14 mouse cellular contexts compared by ENCODE assay signal in the genomic region with DNA sequence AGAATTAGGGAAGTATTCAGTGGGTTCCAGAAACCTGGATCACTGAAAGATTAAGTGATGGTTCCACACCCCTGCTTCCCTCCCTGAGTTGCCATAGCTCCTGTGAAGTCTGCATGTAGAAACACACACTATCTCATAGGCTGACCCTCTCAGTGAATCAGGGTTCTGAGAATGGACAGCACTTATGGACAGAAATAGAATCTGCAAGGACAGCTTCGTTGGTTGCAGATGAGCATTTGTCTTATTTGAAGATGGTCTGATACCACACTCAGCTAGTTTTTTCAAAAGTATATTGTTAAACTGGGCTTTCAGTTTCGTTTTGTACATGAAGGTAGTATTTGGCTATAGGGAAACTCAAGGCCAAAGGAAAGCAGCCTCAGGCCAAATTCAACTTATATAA. TPM values are rescaled to one million over a fixed set of nuclear protein-coding genes. Genes with fewer than 3 reads are reported as not detected.
DNase-seq lines count a peak whose midpoint lies in the region; ATAC-seq lines count a peak whose summit lies in the region.
"Had no signal": no experiment of that assay in that cellular context is flagged by ENCODE, and none has a peak within 500 bp of the region (broad histone marks: within the 10 kb centered on the region; RNA-seq: fewer than 3 reads in every experiment).

No protein-coding gene starts in this region.

- H3K4me3 ChIP-seq in heart, embryonic 11.5 days (ENCODE audit: low read depth, low read length): no peak overlapping the region
- H3K4me3 ChIP-seq in midbrain, embryonic 13.5 days (replicated peaks): no peak overlapping the region
- H3K4me3 ChIP-seq in midbrain, embryonic 11.5 days (ENCODE audit: low read depth, low read length): no peak overlapping the region
- H3K4me3 ChIP-seq in hindbrain, embryonic 16.5 days (ENCODE audit: low read length): no peak overlapping the region
- peak overlapping the region; percentile 87 for H3K4me3 ChIP-seq in neural tube, embryonic 14.5 days (ENCODE audit: low read depth, low read length)

- 59% methylated on average over 2 of the region's 2 CpGs for WGBS in heart, embryonic 11.5 days (ENCODE audit: insufficient replicate concordance)
- 84% methylated on average over 2 of the region's 2 CpGs for WGBS in midbrain, embryonic 13.5 days
- WGBS in midbrain, embryonic 11.5 days: 78% methylated on average over 2 of the region's 2 CpGs
- WGBS in hindbrain, embryonic 16.5 days: 76% methylated on average over 2 of the region's 2 CpGs
- WGBS in neural tube, embryonic 14.5 days: 86% methylated on average over 2 of the region's 2 CpGs

- H3K36me3 ChIP-seq in heart, embryonic 11.5 days (ENCODE audit: control insufficient read depth, insufficient read depth, low read length): no peaks in the 10 kb centered on the region
- H3K36me3 ChIP-seq in midbrain, embryonic 13.5 days: no peaks in the 10 kb centered on the region
- H3K36me3 ChIP-seq in midbrain, embryonic 11.5 days (ENCODE audit: control insufficient read depth, insufficient read depth, low read length): no peaks in the 10 kb centered on the region
- no peaks in the 10 kb centered on the region; the same call in 1 of the 2 replicates for H3K36me3 ChIP-seq in hindbrain, embryonic 16.5 days (ENCODE audit: control insufficient read depth, insufficient read depth, low read length)
- no peaks in the 10 kb centered on the region for H3K36me3 ChIP-seq in neural tube, embryonic 14.5 days (ENCODE audit: control insufficient read depth, insufficient read depth, low read length)

- DNase-seq in heart, postnatal 10 days: no peak
- no peak for DNase-seq in midbrain, embryonic 11.5 days (ENCODE audit: low spot score, missing footprints)
- no peak for DNase-seq in embryo, embryonic 10.5 days (ENCODE audit: low spot score)
- no peak for DNase-seq in left cerebral cortex, postnatal 10 days (ENCODE audit: extremely low spot score in 1 of 2, low spot score in 2 of 2)
- DNase-seq: adrenal gland, postnatal 14 days; cerebellum, adult 9-11 months; kidney, adult 11 months; layer of hippocampus, adult 9-11 months; lung, embryonic 14.5 days; thymus, postnatal 14 days had no signal

- no peak for ATAC-seq in heart, embryonic 11.5 days (replicated peaks; ENCODE audit: insufficient number of reproducible peaks, low FRiP score, low TSS enrichment)
- ATAC-seq in midbrain, embryonic 13.5 days: no peak
- no peak for ATAC-seq in midbrain, embryonic 11.5 days (ENCODE audit: low FRiP score)
- ATAC-seq in hindbrain, embryonic 16.5 days: no peak
- no peak for ATAC-seq in neural tube, embryonic 14.5 days (ENCODE audit: low read depth)

- H3K4me1 ChIP-seq in heart, embryonic 11.5 days (ENCODE audit: control insufficient read depth, insufficient read depth, low read length): no peaks in the 10 kb centered on the region; the same call in 1 of the 2 replicates
- H3K4me1 ChIP-seq in midbrain, embryonic 13.5 days (replicated peaks): peaks cover 7% of the 10 kb centered on the region
- H3K4me1 ChIP-seq in midbrain, embryonic 11.5 days (ENCODE audit: control insufficient read depth, insufficient read depth, low read length): peaks cover 2% of the 10 kb centered on the region; the same call in 1 of the 2 replicates
- H3K4me1 ChIP-seq in hindbrain, embryonic 16.5 days (ENCODE audit: control insufficient read depth, insufficient read depth, low read depth, low read length): 0 out of 2 replicates have a peak, but pooled peaks cover 3% of the 10 kb centered on the region
- H3K4me1 ChIP-seq in neural tube, embryonic 14.5 days (ENCODE audit: control insufficient read depth, insufficient read depth, low read length): no peaks in the 10 kb centered on the region

- H3K27me3 ChIP-seq in heart, embryonic 11.5 days (ENCODE audit: control insufficient read depth, insufficient read depth, low read length): no peaks in the 10 kb centered on the region
- no peaks in the 10 kb centered on the region for H3K27me3 ChIP-seq in midbrain, embryonic 13.5 days
- no peaks in the 10 kb centered on the region for H3K27me3 ChIP-seq in midbrain, embryonic 11.5 days (ENCODE audit: control insufficient read depth, insufficient read depth, low read length)
- H3K27me3 ChIP-seq in hindbrain, embryonic 16.5 days (replicated peaks; ENCODE audit: control insufficient read depth, insufficient read depth, low read length): no peaks in the 10 kb centered on the region
- no peaks in the 10 kb centered on the region for H3K27me3 ChIP-seq in neural tube, embryonic 14.5 days (ENCODE audit: control insufficient read depth, insufficient read depth, low read length)

- H3K4me2 ChIP-seq in heart, embryonic 11.5 days: peak overlapping the region; percentile 8; the same call in 1 of the 2 replicates
- H3K4me2 ChIP-seq in midbrain, embryonic 13.5 days (replicated peaks): peak overlapping the region; percentile 71
- no peak overlapping the region for H3K4me2 ChIP-seq in midbrain, embryonic 11.5 days
- 0 out of 2 replicates have a peak overlapping the region, but pooled peaks have one; percentile 21 for H3K4me2 ChIP-seq in hindbrain, embryonic 16.5 days (ENCODE audit: low read length)
- H3K4me2 ChIP-seq in neural tube, embryonic 14.5 days (ENCODE audit: low read depth, low read length): no peak overlapping the region

- no peaks in the 10 kb centered on the region for H3K9me3 ChIP-seq in heart, embryonic 11.5 days (replicated peaks; ENCODE audit: control insufficient read depth, low read length)
- no peaks in the 10 kb centered on the region for H3K9me3 ChIP-seq in midbrain, embryonic 13.5 days
- no peaks in the 10 kb centered on the region for H3K9me3 ChIP-seq in midbrain, embryonic 11.5 days (ENCODE audit: control insufficient read depth, low read length)
- H3K9me3 ChIP-seq in hindbrain, embryonic 16.5 days (ENCODE audit: control insufficient read depth, low read length): no peaks in the 10 kb centered on the region
- no peaks in the 10 kb centered on the region for H3K9me3 ChIP-seq in neural tube, embryonic 14.5 days (ENCODE audit: control insufficient read depth, low read length)

- H3K27ac ChIP-seq in heart, embryonic 11.5 days (ENCODE audit: low read depth, low read length): no peak overlapping the region
- H3K27ac ChIP-seq in midbrain, embryonic 13.5 days: no peak overlapping the region
- H3K27ac ChIP-seq in midbrain, embryonic 11.5 days (ENCODE audit: low read depth, low read length): no peak overlapping the region
- no peak overlapping the region for H3K27ac ChIP-seq in hindbrain, embryonic 16.5 days (ENCODE audit: low read depth, low read length)
- H3K27ac ChIP-seq in neural tube, embryonic 14.5 days (ENCODE audit: low read depth, low read length): no peak overlapping the region

- H3K9ac ChIP-seq in heart, embryonic 11.5 days (ENCODE audit: low read depth, low read length): no peak overlapping the region
- 0 out of 2 replicates have a peak overlapping the region, but pooled peaks have one; percentile 41 for H3K9ac ChIP-seq in midbrain, embryonic 13.5 days (replicated peaks)
- no peak overlapping the region for H3K9ac ChIP-seq in midbrain, embryonic 11.5 days (ENCODE audit: low read length)
- no peak overlapping the region for H3K9ac ChIP-seq in hindbrain, embryonic 16.5 days (ENCODE audit: low read depth, low read length)
- H3K9ac ChIP-seq in neural tube, embryonic 14.5 days (replicated peaks; ENCODE audit: low read depth, low read length): no peak overlapping the region

- intact Hi-C loops in heart, postnatal 10 days (cut with DNase I): loop anchor here (10.0 kb wide), 1 partner anchor 436 kb away; no protein-coding TSS in a partner anchor
- intact Hi-C loops in left cerebral cortex, postnatal 10 days (cut with DNase I): no loop called here

RNA-seq across cellular contexts. Expression of gene Cntrl, which starts 1.2 kb away (rescaled TPM):
- 18.9 and 23.0 TPM in 2 replicates for polyA plus RNA-seq in heart, embryonic 11.5 days (2014; fragmentation: Nextera tagmentation; extraction: Ambion mirVana)
- total RNA-seq in heart, postnatal 10 days (2021): 10 to 100 TPM; 11.6 to 11.8 TPM
- polyA plus RNA-seq in midbrain, embryonic 13.5 days (2015; fragmentation: Nextera tagmentation; extraction: Ambion mirVana): 16.7 and 18.1 TPM in 2 replicates
- 32.8 and 36.6 TPM in 2 replicates for polyA plus RNA-seq in midbrain, embryonic 11.5 days (2014; fragmentation: Nextera tagmentation; extraction: Ambion mirVana)
- polyA plus RNA-seq in hindbrain, embryonic 16.5 days (2015; fragmentation: Nextera tagmentation; extraction: Ambion mirVana): 7.3 and 8.9 TPM in 2 replicates
- polyA plus RNA-seq in neural tube, embryonic 14.5 days (2014; fragmentation: Nextera tagmentation; extraction: Ambion mirVana): 9.5 and 11.4 TPM in 2 replicates
- total RNA-seq in left cerebral cortex, postnatal 10 days (2021): 10 to 100 TPM in 1 of 2 experiments, 1 to 10 TPM in 1; 9.4 to 12.6 TPM

RNA-seq across cellular contexts. Expression of gene AI182371, which starts 9.2 kb away (rescaled TPM):
- polyA plus RNA-seq in heart, embryonic 11.5 days (2014; fragmentation: Nextera tagmentation; extraction: Ambion mirVana): 0.34 and 0.99 TPM in 2 replicates
- under 1 TPM in 1 of 2 experiments, not detected in 1; 0.52 TPM for total RNA-seq in heart, postnatal 10 days (2021)
- polyA plus RNA-seq in midbrain, embryonic 13.5 days (2015; fragmentation: Nextera tagmentation; extraction: Ambion mirVana): 0.22 and 0.46 TPM in 2 replicates
- not detected in 2 replicates for polyA plus RNA-seq in midbrain, embryonic 11.5 days (2014; fragmentation: Nextera tagmentation; extraction: Ambion mirVana)
- 0.47 and 0.60 TPM in 2 replicates for polyA plus RNA-seq in hindbrain, embryonic 16.5 days (2015; fragmentation: Nextera tagmentation; extraction: Ambion mirVana)
- 0.27 and 0.37 TPM in 2 replicates for polyA plus RNA-seq in neural tube, embryonic 14.5 days (2014; fragmentation: Nextera tagmentation; extraction: Ambion mirVana)
- not detected for total RNA-seq in left cerebral cortex, postnatal 10 days (2021)
- polyA plus RNA-seq: lung, embryonic 14.5 days had no signal

RNA-seq across cellular contexts. Expression of gene Hc, which starts 49.3 kb away (rescaled TPM):
- 0.17 TPM in 1 of 2 replicates, not detected in the other for polyA plus RNA-seq in heart, embryonic 11.5 days (2014; fragmentation: Nextera tagmentation; extraction: Ambion mirVana)
- not detected for total RNA-seq in heart, postnatal 10 days (2021)
- polyA plus RNA-seq in midbrain, embryonic 13.5 days (2015; fragmentation: Nextera tagmentation; extraction: Ambion mirVana): 0.58 and 0.97 TPM in 2 replicates
- 0.26 and 0.57 TPM in 2 replicates for polyA plus RNA-seq in midbrain, embryonic 11.5 days (2014; fragmentation: Nextera tagmentation; extraction: Ambion mirVana)
- polyA plus RNA-seq in hindbrain, embryonic 16.5 days (2015; fragmentation: Nextera tagmentation; extraction: Ambion mirVana): 0.24 TPM in 2 replicates
- polyA plus RNA-seq in neural tube, embryonic 14.5 days (2014; fragmentation: Nextera tagmentation; extraction: Ambion mirVana): 0.26 and 0.68 TPM in 2 replicates
- under 1 TPM; 0.45 to 0.65 TPM for total RNA-seq in left cerebral cortex, postnatal 10 days (2021)

Comparison
In these comparisons a context has a peak if more than half of its experiments do, and no peak if none do; other contexts are left out.
1. H3K4me2 ChIP-seq: peak in heart, embryonic 11.5 days (single experiment), midbrain, embryonic 13.5 days (single experiment) and hindbrain, embryonic 16.5 days (single experiment); none in midbrain, embryonic 11.5 days (single experiment) and neural tube, embryonic 14.5 days (single experiment).